Mouse (Mus musculus) left cerebral cortex, adult 2 months (tissue): ENCODE results near the gene Cdon. TPM values are rescaled to one million over a fixed set of nuclear protein-coding genes. Genes with fewer than 3 reads are reported as not detected.
A peak's percentile ranks its signal among the peaks of the same experiment; 100 is the strongest.

Experiments
- DNase-seq, 2 experiments: peaks; one replicate each; pipeline ENCODE4 v3.0.0; 2021 to 2022; ENCODE audit warnings: low spot score in 2 of 2, mixed read lengths in 1 of 2; ENCODE audit errors: extremely low spot score in 1 of 2
- H3K27ac ChIP-seq: fragments of 200-600 bp; 2 replicates; pipeline ENCODE4 v1.8.1; 2022
- H3K4me3 ChIP-seq: fragments of 200-600 bp; 2 replicates; pipeline ENCODE4 v1.8.1; 2022
- CTCF ChIP-seq: fragments of 200-600 bp; IDR thresholded peaks from 2 replicates; pipeline ENCODE4 v1.8.1; 2022; ENCODE audit warnings: antibody characterized with exemption, mild to moderate bottlenecking, moderate library complexity
- intact Hi-C: fragments of 180-260 bp; cut with DNase I; formaldehyde crosslinking; loops from one replicate; pipeline ENCODE4 v1.15.1; 2025
- total RNA-seq, 2 experiments: library from RNA; stranded (reverse); gene quantifications; 2 replicates each; pipeline ENCODE4 v1.2.3; 2021

Cdon gene
- total RNA-seq, 2 experiments from 2014 or later, result 7.9 to 8.3 TPM

DNA sequence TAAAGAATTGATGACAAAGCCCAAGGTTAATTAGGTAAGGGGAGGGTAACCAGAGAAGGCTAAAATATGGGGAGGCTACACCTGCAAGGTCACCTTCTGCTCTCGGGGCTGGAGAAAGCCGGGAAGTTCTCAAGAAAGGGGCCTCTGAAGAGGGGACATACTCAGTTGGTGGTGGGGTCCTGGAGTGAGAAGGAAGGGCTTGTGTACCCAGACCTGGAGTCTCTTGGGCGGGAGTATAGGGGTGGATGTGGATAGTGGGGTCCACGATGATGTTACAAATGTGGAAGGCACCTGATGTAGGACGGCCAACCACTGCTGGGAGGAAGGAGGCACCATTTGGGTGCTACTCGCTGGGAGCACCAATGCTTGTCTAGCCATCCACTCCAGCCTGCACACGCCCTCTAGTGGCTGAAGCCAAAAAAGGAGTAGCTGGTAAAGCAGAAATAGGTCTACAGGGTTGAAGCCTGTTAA, 103.0 kb downstream of the Cdon start:
- peak; percentile 76 for DNase-seq
- Histone ChIP-seq H3K4me3 (no peak overlapping the region; the same call in 1 of the 2 replicates), H3K27ac (peak overlapping the region; percentile 47; the same call in 1 of the 2 replicates)
- peak; percentile 96 for TF ChIP-seq CTCF
- intact Hi-C loops, result loop anchor here (1.0 to 2.0 kb wide), 2 partner anchors 99 to 242 kb away; no protein-coding TSS in a partner anchor

DNA sequence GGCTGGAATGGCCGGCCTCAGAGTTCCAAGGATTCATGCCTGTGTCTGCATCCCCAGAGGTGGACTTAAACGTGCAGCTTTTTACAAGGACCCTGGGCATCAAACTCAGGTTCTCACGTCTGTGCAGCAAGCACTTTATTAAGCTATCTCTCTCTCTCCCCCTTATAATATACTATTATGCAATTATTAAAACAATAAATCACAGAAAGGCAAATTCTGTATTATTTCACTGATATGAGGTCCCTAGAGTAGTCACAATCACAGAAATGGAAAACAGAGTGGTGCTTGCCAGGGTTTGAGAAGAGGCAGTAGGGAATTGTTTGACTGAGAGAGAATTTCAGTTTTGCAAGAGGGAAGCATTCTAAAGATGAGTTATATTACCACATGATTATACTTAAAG, 108.2 kb downstream of the Cdon start:
- TF ChIP-seq CTCF, result no peak
- H3K27ac ChIP-seq, result no peak overlapping the region
- DNase-seq, result no peak
- intact Hi-C loops, result no loop called here
- no peak overlapping the region for H3K4me3 ChIP-seq

DNA sequence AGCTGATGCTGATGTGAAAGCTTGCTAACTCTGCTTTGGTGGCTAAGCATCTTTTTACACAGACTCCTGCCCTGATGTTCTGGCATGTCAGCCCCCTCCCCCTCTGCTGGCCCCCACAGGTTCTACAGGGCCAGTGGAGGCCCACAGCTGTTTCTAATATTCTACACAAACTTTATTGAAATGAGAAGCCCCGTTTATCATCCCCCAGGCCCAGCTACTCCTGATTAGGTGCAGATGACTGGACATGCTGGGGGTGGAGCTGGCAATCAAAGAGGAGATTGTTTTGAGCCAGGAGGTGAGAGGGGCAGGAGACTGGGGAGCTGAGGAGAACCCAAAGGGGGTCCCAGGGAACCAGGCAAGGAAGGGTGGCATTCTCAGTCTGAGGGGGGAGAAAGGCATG, 108.9 kb downstream of the Cdon start:
- Histone ChIP-seq H3K4me3 (no peak overlapping the region), H3K27ac (no peak overlapping the region)
- no peak for DNase-seq
- intact Hi-C loops, result no loop called here
- TF ChIP-seq CTCF, result no peak

DNA sequence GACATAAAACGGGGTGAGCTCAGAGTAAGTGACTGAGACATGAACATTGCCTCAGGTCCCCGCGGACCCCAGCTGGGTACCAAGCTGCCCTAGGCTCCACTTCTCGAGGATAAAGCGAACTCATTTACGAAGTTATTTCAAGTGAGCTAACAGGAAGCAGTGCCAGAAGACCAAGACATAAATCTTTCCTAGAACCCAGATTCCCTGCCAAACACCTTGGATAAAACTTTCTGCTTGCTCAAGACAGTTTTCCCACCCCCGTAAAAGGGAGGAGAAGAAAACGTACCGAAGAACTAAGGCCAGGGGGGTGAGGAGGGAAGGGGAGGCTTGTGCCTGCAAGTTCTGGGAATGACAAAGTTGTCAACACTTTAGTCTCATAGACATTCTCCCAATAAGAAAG, 112.3 kb downstream of the Cdon start:
- H3K27ac ChIP-seq, result no peak overlapping the region
- TF ChIP-seq CTCF, result no peak
- no peak for DNase-seq
- intact Hi-C loops, result no loop called here
- no peak overlapping the region for H3K4me3 ChIP-seq

DNA sequence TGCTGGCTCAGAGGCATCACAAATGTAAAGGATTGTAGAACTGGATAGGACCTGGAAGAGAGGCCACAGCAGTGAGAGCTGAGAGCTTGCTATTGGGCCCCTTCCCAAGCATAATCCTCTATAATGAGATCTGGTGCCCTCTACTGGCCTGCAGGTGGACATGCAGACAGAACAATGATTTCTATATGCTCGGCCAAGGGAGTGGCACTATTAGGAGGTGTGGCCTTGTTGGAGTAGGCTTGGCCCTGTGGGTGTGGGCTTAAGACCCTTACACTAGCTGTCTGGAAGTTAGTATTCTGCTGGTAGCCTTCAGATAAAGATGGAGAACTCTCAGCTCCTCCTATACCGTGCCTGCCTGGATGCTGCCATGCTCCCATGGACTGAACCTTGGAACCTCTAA, 114.2 kb downstream of the Cdon start:
- intact Hi-C loops, result loop anchor here (2.0 to 5.0 kb wide), 2 partner anchors 113 to 252 kb away; partner anchors contain the start of gene Cdon
- peak; percentile 93 for TF ChIP-seq CTCF
- H3K4me3 ChIP-seq, result no peak overlapping the region
- H3K27ac ChIP-seq, result no peak overlapping the region
- DNase-seq, result peak; percentile 44 to 60

DNA sequence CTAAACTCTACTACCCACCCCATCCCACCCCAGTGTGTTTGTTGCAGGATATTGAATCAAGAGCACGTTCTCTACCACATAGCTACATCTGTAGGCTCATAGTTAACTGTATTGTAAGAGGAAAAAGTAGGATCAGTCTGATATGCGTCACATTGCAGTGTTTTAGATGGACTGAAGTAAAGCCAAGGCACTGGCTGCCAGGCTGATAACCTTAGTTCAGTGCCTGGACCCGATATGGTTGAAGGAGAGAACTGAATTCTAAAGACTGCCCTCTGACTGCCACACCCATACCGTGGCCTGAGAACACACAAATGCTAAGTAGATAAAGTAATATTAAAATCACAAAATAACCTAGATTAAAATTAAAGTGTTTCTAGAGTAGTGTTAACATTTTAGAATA, 114.9 kb downstream of the Cdon start:
- intact Hi-C loops, result loop anchor here (2.0 to 5.0 kb wide), 2 partner anchors 114 to 253 kb away; partner anchors contain the start of gene Cdon
- TF ChIP-seq CTCF, result no peak
- DNase-seq, result no peak
- Histone ChIP-seq H3K27ac (no peak overlapping the region), H3K4me3 (no peak overlapping the region)

DNA sequence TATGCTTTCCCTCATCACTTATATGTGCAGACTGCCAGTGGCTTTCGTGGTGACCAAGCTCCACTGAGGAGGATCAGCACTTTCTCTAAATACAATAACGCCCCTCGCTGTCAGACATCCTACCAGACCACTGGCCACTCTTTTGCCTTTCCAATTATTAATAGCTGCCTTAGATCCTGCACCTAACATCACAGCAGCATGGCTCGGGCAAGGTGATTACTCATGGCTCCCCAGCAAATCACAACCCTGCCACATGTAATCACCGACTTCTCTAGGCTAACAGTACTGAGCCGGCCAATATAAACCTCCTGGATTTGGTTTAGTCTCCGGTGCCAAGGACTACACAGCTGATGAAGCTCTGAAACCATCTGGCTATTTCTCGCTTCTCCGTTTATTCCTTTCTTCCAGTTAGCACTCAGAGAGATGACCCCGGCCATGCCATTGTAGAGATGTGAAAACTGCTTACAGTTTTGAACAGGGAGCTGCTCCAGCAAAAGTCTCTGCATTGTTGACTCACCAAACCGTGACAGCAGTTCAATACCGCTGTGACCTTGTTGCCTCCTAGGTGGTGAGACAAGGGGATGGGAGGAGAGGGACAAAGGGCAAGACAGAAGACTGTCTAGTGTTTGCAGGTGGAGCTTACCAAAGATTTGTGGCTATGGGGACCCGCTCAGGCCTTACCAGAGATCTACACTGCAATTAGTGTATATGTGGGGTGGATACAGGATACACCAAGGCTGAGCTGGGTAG, 118.2 kb downstream of the Cdon start:
- no peak for DNase-seq
- no peak for TF ChIP-seq CTCF
- Histone ChIP-seq H3K27ac (no peak overlapping the region), H3K4me3 (no peak overlapping the region)
- intact Hi-C loops, result loop anchor here (5.0 kb wide), 1 partner anchor 117 kb away; the partner anchor contains the start of gene Cdon

DNA sequence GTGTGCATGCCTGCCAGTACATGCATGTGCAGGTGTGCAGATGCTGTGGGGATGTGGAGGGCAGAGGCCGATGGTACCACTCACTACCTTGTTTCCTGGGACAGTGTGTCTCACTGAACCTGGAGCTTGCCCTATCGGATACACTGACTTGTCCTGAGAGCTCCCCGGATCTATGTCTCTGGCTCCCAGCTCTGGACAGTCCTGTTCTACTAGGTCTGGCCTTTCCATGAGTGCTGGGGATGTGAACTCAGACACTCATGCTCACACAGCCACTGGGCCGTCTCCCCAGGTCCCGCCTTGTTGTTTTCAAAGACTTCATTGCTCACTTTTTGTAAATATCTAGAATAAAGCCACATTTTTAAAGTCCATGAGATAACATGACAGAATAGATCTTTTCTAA, 120.1 kb downstream of the Cdon start:
- intact Hi-C loops, result loop anchor here (1.0 to 10.0 kb wide), 2 partner anchors 259 to 496 kb away; no protein-coding TSS in a partner anchor
- no peak for TF ChIP-seq CTCF
- no peak overlapping the region for H3K27ac ChIP-seq

DNA sequence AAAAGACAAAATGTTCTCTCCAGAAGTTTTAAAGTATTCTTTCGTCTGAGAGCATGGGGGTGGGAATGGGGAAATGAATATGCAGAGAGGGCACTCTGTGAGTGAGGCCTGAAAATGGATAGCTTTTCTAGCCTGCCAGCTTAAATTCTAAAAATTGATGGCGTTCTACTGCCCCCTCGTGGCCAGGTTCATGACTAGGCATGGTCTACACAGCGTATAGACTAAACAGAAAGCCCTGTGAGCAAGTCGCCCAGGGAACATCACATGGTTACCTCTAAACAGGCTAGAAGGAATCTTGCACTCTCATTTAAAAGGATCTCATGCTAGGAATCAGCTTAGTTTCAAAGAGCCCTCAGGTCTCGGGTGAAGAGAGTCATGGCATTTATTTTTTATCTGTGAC, 120.6 kb downstream of the Cdon start:
- intact Hi-C loops, result loop anchor here (1.0 to 10.0 kb wide), 2 partner anchors 259 to 497 kb away; no protein-coding TSS in a partner anchor
- peak; percentile 69 to 83 for DNase-seq
- Histone ChIP-seq H3K4me3 (no peak overlapping the region), H3K27ac (no peak overlapping the region)
- TF ChIP-seq CTCF, result peak; percentile 82

More for the DNA sequence above, 120.1 kb downstream of the Cdon start:
- no peak for DNase-seq
- H3K4me3 ChIP-seq, result no peak overlapping the region

DNA sequence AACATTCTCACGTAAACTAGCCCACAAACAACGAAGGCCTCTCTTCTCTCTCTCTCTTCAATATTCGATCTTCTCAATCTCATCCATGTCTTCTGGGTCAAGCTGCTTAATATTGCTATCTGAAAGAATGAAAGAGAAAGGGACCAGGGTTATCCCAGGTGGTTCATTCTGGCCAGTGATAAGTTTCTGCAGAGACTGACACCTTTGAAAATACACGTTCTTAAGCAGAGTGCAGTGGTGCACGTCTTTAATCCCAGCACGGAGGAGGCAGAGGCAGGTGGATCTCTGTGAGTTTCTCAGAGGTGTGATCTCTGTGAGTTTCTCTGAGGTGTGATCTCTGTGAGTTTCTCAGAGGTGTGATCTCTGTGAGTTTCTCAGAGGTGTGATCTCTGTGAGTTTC, 121.0 kb downstream of the Cdon start:
- TF ChIP-seq CTCF, result no peak
- no peak overlapping the region for H3K4me3 ChIP-seq
- intact Hi-C loops, result loop anchor here (1.0 to 10.0 kb wide), 2 partner anchors 260 to 497 kb away; no protein-coding TSS in a partner anchor
- no peak overlapping the region for H3K27ac ChIP-seq
- DNase-seq, result no peak

DNA sequence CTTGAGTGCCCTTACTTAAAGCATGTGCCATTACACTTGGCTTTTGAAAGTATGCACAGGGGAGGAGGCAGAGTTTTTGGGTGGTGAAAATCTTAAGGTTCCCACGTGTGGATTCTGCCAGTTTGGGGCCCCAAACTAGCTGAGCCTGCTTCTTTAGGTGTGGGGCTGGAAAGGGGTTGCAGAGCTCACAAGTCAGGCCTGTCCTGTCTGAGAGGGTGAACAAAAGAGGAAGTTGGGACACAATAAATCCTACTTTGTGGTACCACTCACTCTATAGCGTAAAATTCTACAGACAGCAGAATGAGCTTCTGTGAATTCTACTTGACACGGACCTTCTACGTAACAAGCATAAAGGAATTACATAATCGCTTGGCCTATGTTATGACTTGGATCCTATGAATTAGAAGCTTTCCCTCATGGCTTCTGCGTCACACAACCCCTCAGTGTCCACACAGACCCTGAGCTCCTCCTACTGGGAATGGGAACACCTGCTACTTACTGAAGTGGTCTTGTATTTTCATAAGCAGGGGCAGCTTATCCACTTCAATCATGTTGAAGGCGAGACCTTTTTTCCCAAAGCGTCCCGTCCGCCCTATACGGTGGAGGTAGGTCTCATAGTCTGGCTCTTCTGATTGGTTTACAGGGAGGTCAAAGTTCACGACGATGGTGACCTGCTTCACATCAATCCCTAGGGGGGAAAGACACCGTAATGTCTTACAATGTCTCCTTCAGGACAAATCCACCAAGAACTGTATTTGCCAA, 122.4 kb downstream of the Cdon start:
- Histone ChIP-seq H3K27ac (no peak overlapping the region), H3K4me3 (no peak overlapping the region)
- no peak for TF ChIP-seq CTCF
- DNase-seq, result no peak
- intact Hi-C loops, result loop anchor here (10.0 kb wide), 1 partner anchor 498 kb away; no protein-coding TSS in a partner anchor

DNA sequence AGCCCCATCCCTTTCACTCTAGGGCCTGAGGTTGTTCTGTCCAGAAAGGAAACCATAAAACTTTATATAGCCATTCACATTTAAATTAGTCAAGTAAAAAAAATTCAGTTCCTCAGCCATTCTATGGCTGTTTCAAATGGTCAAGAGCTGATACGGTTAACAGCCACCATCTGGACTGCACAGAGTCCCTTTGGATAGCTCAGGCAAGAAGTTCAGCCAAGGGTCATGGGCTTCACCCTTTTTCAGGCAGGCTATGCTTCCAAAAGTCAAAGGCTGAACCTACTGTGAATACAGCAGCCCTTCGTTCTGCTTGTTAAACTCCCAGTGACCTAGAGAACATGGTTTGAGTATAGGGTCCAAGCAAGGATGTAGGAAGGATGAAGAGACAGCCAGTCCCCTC, 123.7 kb downstream of the Cdon start:
- intact Hi-C loops, result loop anchor here (10.0 kb wide), 1 partner anchor 500 kb away; no protein-coding TSS in a partner anchor
- Histone ChIP-seq H3K4me3 (no peak overlapping the region), H3K27ac (no peak overlapping the region)
- no peak for DNase-seq
- no peak for TF ChIP-seq CTCF
